Mouse (Mus musculus): ENCODE results near the gene Apoc1.

DNA sequence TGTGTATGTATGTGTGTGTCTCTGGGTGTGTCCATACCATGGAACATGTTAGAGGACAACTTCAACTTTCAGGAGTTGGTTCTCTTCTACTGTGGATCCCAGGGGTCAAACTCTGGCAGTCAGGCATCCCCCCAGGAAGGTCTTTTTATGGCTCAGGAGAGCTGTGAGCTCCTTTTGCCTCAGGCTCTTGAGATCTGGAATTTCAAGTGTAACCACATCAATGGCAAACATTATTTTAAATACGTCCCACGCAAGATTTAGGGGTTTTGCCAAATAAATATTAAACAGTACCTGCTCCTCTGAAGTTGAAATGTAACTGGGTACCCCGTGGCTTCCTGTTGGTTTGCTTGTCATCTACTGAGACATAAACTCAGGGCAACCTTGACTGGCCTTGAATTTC, 9.5 kb downstream of the Apoc1 start:
- TF ChIP-seq CTCF (IDR thresholded peaks at IDR 0.05; ENCODE audit: low read depth) (no peak), EP300 (optimal IDR thresholded peaks at IDR 0.05) (no peak)
